Mouse (Mus musculus) embryo, embryonic 11.5 days (tissue): Measurements from ENCODE around the gene Rbms3.

Experiments
- DNase-seq: peaks from one replicate; pipeline ENCODE4 v3.0.0-alpha.2; 2012; ENCODE audit warnings: low read depth, low spot score

Rbms3 gene

GRCm38 (mm10) chr9:117484396-117484795, 145.3 kb downstream of the Rbms3 start:
- no peak for DNase-seq

- no peak for DNase-seq
These were observed 153.0 kb downstream of the Rbms3 start for GRCm38 (mm10) chr9:117476753-117477152.

GRCm38 (mm10) chr9:117452816-117453215, 176.9 kb downstream of the Rbms3 start:
- DNase-seq = no peak

- DNase-seq = peak; percentile 34
These were observed 187.1 kb downstream of the Rbms3 start for GRCm38 (mm10) chr9:117442611-117443010.

GRCm38 (mm10) chr9:117435856-117436255, 193.9 kb downstream of the Rbms3 start:
- DNase-seq = no peak

GRCm38 (mm10) chr9:117430670-117431069, 199.0 kb downstream of the Rbms3 start:
- DNase-seq = no peak

GRCm38 (mm10) chr9:117429217-117430105, 200.3 kb downstream of the Rbms3 start:
- DNase-seq = no peak

- no peak for DNase-seq
These were observed 206.5 kb downstream of the Rbms3 start for GRCm38 (mm10) chr9:117423259-117423658.

GRCm38 (mm10) chr9:117419874-117420485, 209.7 kb downstream of the Rbms3 start:
- DNase-seq = no peak

GRCm38 (mm10) chr9:117413181-117413580, 216.5 kb downstream of the Rbms3 start:
- no peak for DNase-seq

GRCm38 (mm10) chr9:117412584-117412983, 217.1 kb downstream of the Rbms3 start:
- no peak for DNase-seq

GRCm38 (mm10) chr9:117404621-117405020, 225.1 kb downstream of the Rbms3 start:
- no peak for DNase-seq

GRCm38 (mm10) chr9:117400262-117400671, 229.4 kb downstream of the Rbms3 start:
- no peak for DNase-seq

- no peak for DNase-seq
These were observed 232.6 kb downstream of the Rbms3 start for GRCm38 (mm10) chr9:117397071-117397470.

GRCm38 (mm10) chr9:117396586-117396985, 233.1 kb downstream of the Rbms3 start:
- no peak for DNase-seq

- peak; percentile 54 for DNase-seq
These were observed 235.8 kb downstream of the Rbms3 start for GRCm38 (mm10) chr9:117393626-117394525.

- DNase-seq = no peak
These were observed 241.7 kb downstream of the Rbms3 start for GRCm38 (mm10) chr9:117388024-117388423.

GRCm38 (mm10) chr9:117380876-117381275, 248.8 kb downstream of the Rbms3 start:
- DNase-seq = no peak

- no peak for DNase-seq
These were observed 249.6 kb downstream of the Rbms3 start for GRCm38 (mm10) chr9:117380076-117380475.

GRCm38 (mm10) chr9:117379448-117379983, 250.2 kb downstream of the Rbms3 start:
- no peak for DNase-seq

- no peak for DNase-seq
These were observed 251.4 kb downstream of the Rbms3 start for GRCm38 (mm10) chr9:117378131-117378890.
